19 mouse cellular contexts compared by ENCODE assay signal in the genomic region with DNA sequence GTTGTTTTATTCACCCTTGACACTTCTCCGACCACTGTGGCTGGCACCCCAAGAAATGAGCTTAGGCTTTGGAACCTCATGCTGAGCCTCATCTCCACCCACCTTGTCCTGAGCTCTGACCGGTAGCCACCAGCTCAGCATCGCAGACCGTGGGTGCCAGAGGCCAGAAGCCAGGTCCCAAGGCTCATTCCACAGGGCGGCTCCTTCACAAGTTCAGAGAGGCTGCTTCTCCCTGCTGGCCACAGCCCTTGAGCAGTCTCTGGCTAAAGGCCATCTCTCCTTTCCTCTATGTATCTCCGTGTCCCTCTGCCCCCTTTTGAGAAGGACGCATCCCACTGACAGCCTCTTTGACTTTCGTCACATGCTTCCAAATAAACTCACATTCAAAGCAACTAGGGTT. TPM values are rescaled to one million over a fixed set of nuclear protein-coding genes. Genes with fewer than 3 reads are reported as not detected.
"Had no signal": no experiment of that assay in that cellular context is flagged by ENCODE, and none has a peak within 500 bp of the region (broad histone marks: within the 10 kb centered on the region; RNA-seq: fewer than 3 reads in every experiment).

No protein-coding gene starts in this region.

- H3K27ac ChIP-seq: kidney, embryonic 15.5 days; limb, embryonic 12.5 days; limb, embryonic 15.5 days; liver, embryonic 14.5 days; macrophage; midbrain, embryonic 13.5 days; stomach, postnatal 0 days had no signal

- DNase-seq: kidney, adult 8-10 months; kidney, postnatal 10 days; kidney, postnatal 36 days; layer of hippocampus, adult 9-11 months; left cerebral cortex, postnatal 4 days; liver, postnatal 0 days; lung, embryonic 14.5 days; right cerebral cortex, postnatal 4 days; thymus, adult 2 months; thymus, postnatal 14 days; thymus, postnatal 4 days had no signal

- H3K4me3 ChIP-seq: kidney, embryonic 15.5 days; limb, embryonic 12.5 days; limb, embryonic 15.5 days; midbrain, embryonic 13.5 days had no signal

RNA-seq across cellular contexts. Expression of a gene that starts 23.0 kb away (rescaled TPM):
- total RNA-seq: megakaryocyte, adult 5-6 weeks had no signal
